Mouse (Mus musculus) kidney, postnatal 0 days (tissue): ENCODE data around the gene AI413582. TPM values are rescaled to one million over a fixed set of nuclear protein-coding genes. Genes with fewer than 3 reads are reported as not detected.

Experiments used
- ATAC-seq: fragments of 200-750 bp; cut with Nextera tagmentation; replicated peaks from 2 replicates; pipeline ENCODE4 v1.8.0; 2017; ENCODE audit warnings: low read depth, moderate number of reproducible peaks, moderate TSS enrichment, moderate library complexity; ENCODE audit not compliant: low FRiP score
- DNase-seq: peaks from one replicate; pipeline ENCODE4 v3.0.0-alpha.2; 2016; ENCODE audit warnings: low spot score
- H3K27ac ChIP-seq: fragments of 300-500 bp; sonication (generic); 2 replicates; pipeline ENCODE4 v1.5.1; 2014; ENCODE audit warnings: mild to moderate bottlenecking
- H3K27me3 ChIP-seq: fragments of 300-500 bp; sonication (generic); 2 replicates; pipeline ENCODE4 v1.6.1; 2014; ENCODE audit warnings: low read length, mixed read lengths; ENCODE audit not compliant: insufficient read depth
- H3K36me3 ChIP-seq: fragments of 300-500 bp; sonication (generic); 2 replicates; pipeline ENCODE4 v1.6.1; 2014; ENCODE audit warnings: low read length, mixed read lengths; ENCODE audit not compliant: insufficient read depth
- H3K4me1 ChIP-seq: fragments of 300-500 bp; sonication (generic); replicated peaks from 2 replicates; pipeline ENCODE4 v1.6.1; 2014; ENCODE audit warnings: antibody characterized with exemption, low read length, mixed read lengths; ENCODE audit not compliant: insufficient read depth
- H3K4me2 ChIP-seq: fragments of 300-500 bp; sonication (generic); 2 replicates; pipeline ENCODE4 v1.6.1; 2014; ENCODE audit warnings: mild to moderate bottlenecking, low read length, moderate library complexity, mixed read lengths
- H3K4me3 ChIP-seq: fragments of 300-500 bp; sonication (generic); replicated peaks from 2 replicates; pipeline ENCODE4 v1.5.1; 2014; ENCODE audit warnings: low read depth, low read length
- H3K9ac ChIP-seq: fragments of 300-500 bp; sonication (generic); 2 replicates; pipeline ENCODE4 v1.6.1; 2014; ENCODE audit warnings: low read depth, low read length
- H3K9me3 ChIP-seq: fragments of 300-500 bp; sonication (generic); replicated peaks from 2 replicates; pipeline ENCODE4 v1.6.1; 2016; ENCODE audit warnings: low read length, inconsistent platforms, mixed read lengths
- CTCF ChIP-seq: IDR thresholded peaks from 2 replicates; pipeline ENCODE4 v1.5.1; 2016; ENCODE audit warnings: antibody characterized with exemption, low read depth, mild to moderate bottlenecking, moderate library complexity
- WGBS: fragments of 180-500 bp; shearing (Covaris S2); extraction: QIAGEN DNeasy Blood & Tissue Kit; methylation state at CpG from one replicate; pipeline ENCODE4 v1.1.7; 2014; 5-methylcytosine and 5-hydroxymethylcytosine counted together
- polyA plus RNA-seq: library from polyadenylated mRNA; unstranded; fragments of >200 nt; fragmentation: Nextera tagmentation; extraction: Ambion mirVana; gene quantifications from 2 replicates; pipeline ENCODE4 v1.2.1, GENCODE M21; 2015

AI413582 gene
- polyA plus RNA-seq: 34.5 and 35.6 TPM in 2 replicates

DNA sequence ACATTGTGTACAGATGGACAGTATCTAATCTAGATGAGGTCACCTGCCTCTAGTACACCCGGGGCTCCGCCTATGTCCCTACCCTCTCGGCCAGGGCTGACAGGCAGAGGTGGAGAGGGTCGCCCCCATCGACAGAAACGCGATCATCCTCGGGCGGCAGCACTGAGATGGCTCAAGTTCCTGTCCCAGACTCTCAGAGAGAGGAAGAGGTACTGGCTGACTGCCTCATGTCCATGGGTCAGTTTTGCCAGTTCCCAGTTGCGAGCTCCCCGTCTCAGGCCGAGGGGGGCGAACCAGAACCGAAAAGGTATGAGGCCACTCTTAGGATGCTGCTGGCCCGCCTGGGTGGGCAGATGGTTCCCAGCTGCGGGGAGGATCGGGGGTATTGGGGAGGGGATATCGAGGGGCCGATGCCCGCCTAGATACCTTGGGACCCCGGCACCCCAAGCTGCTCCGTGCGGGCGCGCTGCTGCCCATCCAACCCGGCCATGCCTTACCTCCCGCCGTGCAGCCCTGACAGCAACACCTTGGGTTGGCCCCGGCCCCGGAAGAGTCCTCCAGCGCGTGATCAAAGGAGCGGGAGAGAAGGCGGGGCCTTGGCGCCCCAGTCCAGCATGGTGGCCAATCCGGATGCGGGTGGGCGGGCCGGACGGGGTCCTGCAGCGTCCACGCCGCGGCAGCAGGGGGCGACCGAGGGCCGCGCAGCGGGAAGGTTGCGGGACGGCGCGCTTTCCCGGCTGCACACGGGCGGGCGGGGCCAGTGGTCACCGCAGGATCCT lies at the start of gene AI413582:
AI413582 (minus strand) TSS at position 594 of the 779 bp plus-strand sequence.
- peak within 1 kb of the TSS; percentile 52 for H3K4me3 ChIP-seq
- H3K27ac ChIP-seq: peak within 1 kb of the TSS; percentile 13; the same call in 1 of the 2 replicates
- H3K36me3 ChIP-seq: no peaks in the 10 kb centered on the region; the same call in 1 of the 2 replicates
- WGBS: under 1% methylated on average over 57 of the region's 58 CpGs
- no peaks in the 10 kb centered on the region for H3K9me3 ChIP-seq
- peak within 1 kb of the TSS; percentile 64 for H3K9ac ChIP-seq
- peak; percentile 92 for ATAC-seq
- H3K27me3 ChIP-seq: no peaks in the 10 kb centered on the region
- peak; percentile 96 for TF ChIP-seq CTCF
- peak within 1 kb of the TSS; percentile 94 for H3K4me2 ChIP-seq
- DNase-seq: peak; percentile 96
- H3K4me1 ChIP-seq: peaks cover 8% of the 10 kb centered on the region; the same call in 1 of the 2 replicates

DNA sequence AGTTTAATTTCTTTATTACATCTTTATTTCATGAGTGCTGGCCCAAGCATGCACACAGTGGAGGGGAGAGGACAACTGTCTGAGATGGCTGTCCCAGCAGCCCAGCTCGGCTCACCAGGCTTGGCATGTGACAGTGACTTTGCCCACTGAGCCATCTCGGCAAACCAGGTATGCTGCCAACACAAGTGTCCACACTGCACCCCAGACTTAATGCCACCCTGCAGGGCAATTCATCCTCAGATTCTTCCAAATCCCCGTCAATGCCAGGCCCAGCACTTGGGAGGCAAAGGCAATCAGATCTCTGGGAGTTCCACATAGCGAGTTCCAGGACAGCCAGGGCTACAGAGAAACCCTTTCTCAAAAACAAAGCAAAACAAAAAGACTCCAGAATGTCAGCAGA lies 47.5 kb upstream of the AI413582 start:
- Histone ChIP-seq H3K27me3 (no peaks in the 10 kb centered on the region), H3K9ac (0 out of 2 replicates have a peak overlapping the region, but pooled peaks have one; percentile 8), H3K36me3 (0 out of 2 replicates have a peak, but pooled peaks cover 3% of the 10 kb centered on the region), H3K27ac (no peak overlapping the region), H3K4me1 (peaks cover 7% of the 10 kb centered on the region; the same call in 1 of the 2 replicates), H3K9me3 (no peaks in the 10 kb centered on the region), H3K4me3 (no peak overlapping the region), H3K4me2 (no peak overlapping the region)
- no peak for DNase-seq
- TF ChIP-seq CTCF: no peak
- 84% methylated on average over 4 of the region's 4 CpGs for WGBS
- ATAC-seq: no peak

DNA sequence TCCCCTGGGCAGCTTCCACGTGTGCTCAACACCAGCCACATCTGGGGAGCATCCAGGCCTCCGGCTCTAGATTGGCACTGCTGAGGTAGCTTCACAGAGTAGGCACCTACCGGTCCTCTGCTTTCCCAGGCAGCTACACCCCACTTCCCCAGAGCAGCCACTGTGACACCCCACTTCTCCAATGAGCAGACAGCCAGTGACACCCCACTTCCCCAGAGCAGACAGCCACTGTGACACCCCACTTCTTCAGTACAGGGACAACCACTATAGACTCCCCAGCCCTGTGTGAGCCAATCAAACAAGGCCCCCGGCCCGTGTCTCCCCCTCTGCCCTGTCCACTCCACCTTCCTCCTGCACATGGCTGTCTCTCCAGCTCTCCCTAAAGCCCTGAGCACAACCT lies 46.4 kb upstream of the AI413582 start:
- Histone ChIP-seq H3K9ac (no peak overlapping the region), H3K4me1 (peaks cover 7% of the 10 kb centered on the region; the same call in 1 of the 2 replicates), H3K9me3 (no peaks in the 10 kb centered on the region), H3K27me3 (no peaks in the 10 kb centered on the region), H3K4me3 (no peak overlapping the region), H3K27ac (no peak overlapping the region), H3K36me3 (0 out of 2 replicates have a peak, but pooled peaks cover 3% of the 10 kb centered on the region), H3K4me2 (no peak overlapping the region)
- WGBS: 87% methylated on average over 5 of the region's 5 CpGs
- TF ChIP-seq CTCF: no peak
- ATAC-seq (no peak), DNase-seq (no peak)

DNA sequence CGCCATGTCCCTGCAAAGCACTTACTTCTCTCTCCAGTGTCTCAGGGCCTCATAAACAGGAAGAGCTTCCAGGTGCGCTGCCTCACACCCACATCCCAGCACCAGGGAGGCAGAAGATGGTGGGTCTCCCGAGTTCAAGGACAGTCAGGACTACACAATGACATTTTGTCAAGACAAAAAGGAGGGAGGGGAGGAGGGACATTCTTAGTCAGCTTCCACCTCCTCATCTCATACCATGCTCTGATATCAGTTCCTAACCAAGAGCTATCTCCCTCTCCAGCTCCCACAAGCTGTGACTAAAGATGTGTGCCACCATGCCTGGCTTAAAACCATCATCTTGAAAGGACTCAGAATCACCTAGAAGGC lies 45.9 kb upstream of the AI413582 start:
- DNase-seq (no peak), ATAC-seq (no peak)
- no peaks in the 10 kb centered on the region for H3K9me3 ChIP-seq
- no peak overlapping the region for H3K4me2 ChIP-seq
- no peak overlapping the region for H3K27ac ChIP-seq
- no peak for TF ChIP-seq CTCF
- no peak overlapping the region for H3K9ac ChIP-seq
- 0 out of 2 replicates have a peak, but pooled peaks cover 3% of the 10 kb centered on the region for H3K36me3 ChIP-seq
- WGBS: 38% methylated on average over 3 of the region's 3 CpGs
- no peak overlapping the region for H3K4me3 ChIP-seq
- H3K27me3 ChIP-seq: no peaks in the 10 kb centered on the region
- peaks cover 7% of the 10 kb centered on the region; the same call in 1 of the 2 replicates for H3K4me1 ChIP-seq

DNA sequence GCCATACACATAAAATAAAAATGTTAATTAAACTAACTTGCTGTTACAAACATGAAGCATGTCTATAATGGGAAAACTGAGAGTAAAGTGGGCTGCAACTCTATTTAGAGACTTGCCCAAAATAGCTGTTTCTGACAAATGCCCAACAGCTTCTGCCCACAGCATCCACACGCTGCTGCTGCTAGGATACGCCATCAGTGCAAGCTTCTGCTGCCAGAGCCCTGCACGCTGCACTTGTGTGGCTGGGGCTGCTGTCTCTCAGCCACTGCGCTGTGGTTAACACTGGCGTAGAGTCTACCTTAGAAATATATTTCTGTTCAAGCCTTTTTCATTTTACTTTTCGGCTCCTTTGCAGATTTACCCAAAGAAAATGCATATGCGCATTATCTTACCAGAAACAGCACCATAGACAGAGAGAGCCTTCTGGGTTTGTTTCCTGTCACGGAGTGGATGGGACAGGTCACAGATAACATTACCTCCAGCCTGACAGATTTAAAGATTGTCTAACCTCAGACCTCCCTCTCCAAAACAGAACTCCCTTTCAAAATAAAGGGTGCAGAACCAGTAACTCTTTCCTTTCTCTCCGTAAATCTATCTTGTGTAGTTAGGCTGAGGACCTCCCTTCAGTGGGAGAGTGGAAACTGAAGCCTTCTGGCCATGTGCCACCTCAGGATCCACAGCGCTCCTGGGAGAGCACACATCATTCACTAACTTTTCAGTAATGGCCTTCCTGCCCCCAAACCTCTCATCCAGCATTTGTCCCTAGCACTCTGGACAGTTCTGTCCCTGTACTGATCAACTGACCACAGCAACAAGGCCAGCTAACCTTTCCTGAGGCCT lies 45.3 kb upstream of the AI413582 start:
- Histone ChIP-seq H3K4me2 (no peak overlapping the region), H3K9ac (no peak overlapping the region), H3K27me3 (no peaks in the 10 kb centered on the region), H3K36me3 (0 out of 2 replicates have a peak, but pooled peaks cover 3% of the 10 kb centered on the region), H3K27ac (no peak overlapping the region), H3K4me1 (peaks cover 7% of the 10 kb centered on the region; the same call in 1 of the 2 replicates), H3K4me3 (no peak overlapping the region), H3K9me3 (no peaks in the 10 kb centered on the region)
- ATAC-seq (no peak), DNase-seq (peak; percentile 39)
- WGBS: 68% methylated on average over 10 of the region's 10 CpGs
- TF ChIP-seq CTCF: no peak

DNA sequence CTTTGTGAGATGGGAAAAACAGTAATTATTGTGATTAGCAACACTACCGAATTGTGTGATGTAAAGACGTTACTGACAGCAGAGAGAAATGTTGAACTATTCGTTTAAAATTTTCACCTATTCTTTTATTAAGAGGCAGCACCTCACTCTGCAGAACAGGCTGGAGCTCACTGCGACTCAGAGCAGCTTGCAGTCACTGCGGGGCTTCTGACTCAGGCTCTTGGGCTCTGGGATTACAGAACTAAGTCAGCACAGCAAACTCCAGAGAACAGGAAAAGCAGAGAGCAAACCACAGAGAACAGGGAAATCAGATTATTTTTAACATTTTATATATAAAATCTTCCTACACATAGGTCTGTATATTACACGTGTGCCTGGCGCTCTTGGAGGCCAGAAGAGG lies 44.0 kb upstream of the AI413582 start:
- H3K4me3 ChIP-seq: no peak overlapping the region
- WGBS: 88% methylated on average over 7 of the region's 7 CpGs
- no peaks in the 10 kb centered on the region for H3K27me3 ChIP-seq
- H3K9ac ChIP-seq: no peak overlapping the region
- ATAC-seq (no peak), DNase-seq (no peak)
- peaks cover 7% of the 10 kb centered on the region; the same call in 1 of the 2 replicates for H3K4me1 ChIP-seq
- no peaks in the 10 kb centered on the region for H3K9me3 ChIP-seq
- no peak for TF ChIP-seq CTCF
- H3K4me2 ChIP-seq: no peak overlapping the region
- no peak overlapping the region for H3K27ac ChIP-seq
- 0 out of 2 replicates have a peak, but pooled peaks cover 3% of the 10 kb centered on the region for H3K36me3 ChIP-seq
